Mouse (Mus musculus) forebrain, embryonic 14.5 days (tissue): ENCODE measurements around the gene Trip12. TPM values are rescaled to one million over a fixed set of nuclear protein-coding genes. Genes with fewer than 3 reads are reported as not detected.

Experiments used
- ATAC-seq: fragments of 200-750 bp; cut with Nextera tagmentation; 2 replicates; pipeline ENCODE4 v1.8.0; 2017; ENCODE audit warnings: mild to moderate bottlenecking, moderate library complexity
- DNase-seq: peaks from one replicate; pipeline ENCODE4 v3.0.0-alpha.2; 2015; ENCODE audit warnings: low spot score
- H3K27ac ChIP-seq: fragments of 300-500 bp; sonication (generic); 2 replicates; pipeline ENCODE4 v1.5.1; 2014; ENCODE audit warnings: low read depth, mild to moderate bottlenecking, control low read depth, low read length, moderate library complexity
- H3K27me3 ChIP-seq: fragments of 300-500 bp; sonication (generic); replicated peaks from 2 replicates; pipeline ENCODE4 v1.6.1; 2014; ENCODE audit warnings: low read length, control low read depth, mixed read lengths; ENCODE audit not compliant: control insufficient read depth, insufficient read depth
- H3K36me3 ChIP-seq: fragments of 300-500 bp; sonication (generic); 2 replicates; pipeline ENCODE4 v1.6.1; 2014; ENCODE audit warnings: low read length, control low read depth; ENCODE audit not compliant: control insufficient read depth, insufficient read depth
- H3K4me1 ChIP-seq: fragments of 300-500 bp; sonication (generic); 2 replicates; pipeline ENCODE4 v1.6.1; 2014; ENCODE audit warnings: antibody characterized with exemption, low read length, control low read depth; ENCODE audit not compliant: control insufficient read depth, insufficient read depth
- H3K4me2 ChIP-seq: fragments of 300-500 bp; sonication (generic); 2 replicates; pipeline ENCODE4 v1.6.1; 2014; ENCODE audit warnings: mild to moderate bottlenecking, control low read depth, low read length
- H3K4me3 ChIP-seq: fragments of 300-500 bp; sonication (generic); 2 replicates; pipeline ENCODE4 v1.5.1; 2014; ENCODE audit warnings: low read depth, low read length, control low read depth
- H3K9ac ChIP-seq: fragments of 300-500 bp; sonication (generic); 2 replicates; pipeline ENCODE4 v1.6.1; 2014; ENCODE audit warnings: mild to moderate bottlenecking, low read length, control low read depth, moderate library complexity
- H3K9me3 ChIP-seq: fragments of 300-500 bp; sonication (generic); replicated peaks from 2 replicates; pipeline ENCODE4 v1.6.1; 2016; ENCODE audit warnings: low read length, control low read depth, mixed read lengths; ENCODE audit not compliant: control insufficient read depth
- WGBS: fragments of 180-500 bp; shearing (Covaris S2); extraction: QIAGEN DNeasy Blood & Tissue Kit; methylation state at CpG from one replicate; pipeline ENCODE4 v1.1.7; 2014; 5-methylcytosine and 5-hydroxymethylcytosine counted together
- polyA plus RNA-seq: library from polyadenylated mRNA; unstranded; fragments of >200 nt; fragmentation: Nextera tagmentation; extraction: Ambion mirVana; gene quantifications from 2 replicates; pipeline ENCODE4 v1.2.1, GENCODE M21; 2014

Gene Trip12
- polyA plus RNA-seq = 50.8 and 64.6 TPM in 2 replicates

- under 1% methylated on average over 39 of the region's 39 CpGs for WGBS
- peak within 1 kb of the TSS; percentile 95 for H3K9ac ChIP-seq
- peak within 1 kb of the TSS; percentile 98 for H3K27ac ChIP-seq
- H3K4me3 ChIP-seq = peak within 1 kb of the TSS; percentile 92
- peaks cover 5% of the 10 kb centered on the region for H3K4me1 ChIP-seq
- peaks cover 6% of the 10 kb centered on the region; the same call in 1 of the 2 replicates for H3K36me3 ChIP-seq
- peak within 1 kb of the TSS; percentile 81 for H3K4me2 ChIP-seq
- DNase-seq = peak; percentile 56
- H3K27me3 ChIP-seq = no peaks in the 10 kb centered on the region
- H3K9me3 ChIP-seq = no peaks in the 10 kb centered on the region
- ATAC-seq = peak; percentile 15; the same call in 1 of the 2 replicates
Observed at GRCm38 (mm10) chr1:84840018-84840664, at the start of gene Trip12. Gene Trip12, minus strand, starts transcription at chr1:84840516.

- Histone ChIP-seq H3K9me3 (no peaks in the 10 kb centered on the region), H3K27ac (peak overlapping the region; percentile 46; the same call in 1 of the 2 replicates), H3K4me1 (peaks cover 13% of the 10 kb centered on the region), H3K36me3 (no peaks in the 10 kb centered on the region), H3K4me3 (no peak overlapping the region), H3K27me3 (no peaks in the 10 kb centered on the region), H3K9ac (peak overlapping the region; percentile 1; the same call in 1 of the 2 replicates), H3K4me2 (peak overlapping the region; percentile 18)
- peak; percentile 81 for DNase-seq
- peak; percentile 88 for ATAC-seq
- WGBS = 1% methylated on average over 7 of the region's 7 CpGs
Observed at GRCm38 (mm10) chr1:84890005-84890393, 49.7 kb upstream of the Trip12 start.

GRCm38 (mm10) chr1:84889330-84890004 is 49.2 kb upstream of the Trip12 start:
- Histone ChIP-seq H3K4me3 (no peak overlapping the region), H3K4me1 (peaks cover 13% of the 10 kb centered on the region), H3K36me3 (no peaks in the 10 kb centered on the region), H3K4me2 (peak overlapping the region; percentile 18), H3K9ac (peak overlapping the region; percentile 1; the same call in 1 of the 2 replicates), H3K9me3 (no peaks in the 10 kb centered on the region), H3K27ac (peak overlapping the region; percentile 46; the same call in 1 of the 2 replicates), H3K27me3 (no peaks in the 10 kb centered on the region)
- WGBS = 36% methylated on average over 8 of the region's 8 CpGs
- DNase-seq (peak; percentile 8), ATAC-seq (peak; percentile 48; the same call in 1 of the 2 replicates)

GRCm38 (mm10) chr1:84885921-84886320 is 45.6 kb upstream of the Trip12 start:
- DNase-seq = no peak
- ATAC-seq = no peak
- Histone ChIP-seq H3K4me3 (no peak overlapping the region), H3K27me3 (no peaks in the 10 kb centered on the region), H3K36me3 (no peaks in the 10 kb centered on the region), H3K9ac (no peak overlapping the region), H3K9me3 (no peaks in the 10 kb centered on the region), H3K4me1 (peaks cover 13% of the 10 kb centered on the region), H3K27ac (no peak overlapping the region), H3K4me2 (no peak overlapping the region)
- 92% methylated on average over 6 of the region's 6 CpGs for WGBS

- no peak overlapping the region for H3K9ac ChIP-seq
Observed at GRCm38 (mm10) chr1:84885174-84885573, 44.9 kb upstream of the Trip12 start.

GRCm38 (mm10) chr1:84883889-84884288 is 43.6 kb upstream of the Trip12 start:
- 71% methylated on average over 4 of the region's 4 CpGs for WGBS
- Histone ChIP-seq H3K4me2 (no peak overlapping the region), H3K36me3 (no peaks in the 10 kb centered on the region), H3K4me3 (no peak overlapping the region), H3K9ac (no peak overlapping the region), H3K27ac (no peak overlapping the region), H3K9me3 (no peaks in the 10 kb centered on the region), H3K27me3 (no peaks in the 10 kb centered on the region), H3K4me1 (no peaks in the 10 kb centered on the region)
- ATAC-seq (no peak), DNase-seq (no peak)

More at GRCm38 (mm10) chr1:84885174-84885573, 44.9 kb upstream of the Trip12 start:
- Histone ChIP-seq H3K27me3 (no peaks in the 10 kb centered on the region), H3K4me2 (no peak overlapping the region), H3K36me3 (no peaks in the 10 kb centered on the region), H3K27ac (no peak overlapping the region), H3K9me3 (no peaks in the 10 kb centered on the region), H3K4me1 (peaks cover 9% of the 10 kb centered on the region), H3K4me3 (no peak overlapping the region)
- no peak for DNase-seq
- 86% methylated on average over 3 of the region's 3 CpGs for WGBS
- no peak for ATAC-seq

- H3K27me3 ChIP-seq = no peaks in the 10 kb centered on the region
- no peaks in the 10 kb centered on the region for H3K9me3 ChIP-seq
- H3K9ac ChIP-seq = no peak overlapping the region
- 90% methylated on average over 4 of the region's 4 CpGs for WGBS
- no peak overlapping the region for H3K4me3 ChIP-seq
- no peak overlapping the region for H3K27ac ChIP-seq
- no peaks in the 10 kb centered on the region for H3K36me3 ChIP-seq
- ATAC-seq = no peak
- H3K4me1 ChIP-seq = no peaks in the 10 kb centered on the region
- no peak overlapping the region for H3K4me2 ChIP-seq
- no peak for DNase-seq
Observed at GRCm38 (mm10) chr1:84882937-84883336, 42.6 kb upstream of the Trip12 start.

GRCm38 (mm10) chr1:84882066-84882532 is 41.8 kb upstream of the Trip12 start:
- ATAC-seq (no peak), DNase-seq (no peak)
- Histone ChIP-seq H3K9me3 (no peaks in the 10 kb centered on the region), H3K4me3 (no peak overlapping the region), H3K4me2 (no peak overlapping the region), H3K36me3 (no peaks in the 10 kb centered on the region), H3K27ac (no peak overlapping the region), H3K4me1 (no peaks in the 10 kb centered on the region), H3K9ac (no peak overlapping the region), H3K27me3 (no peaks in the 10 kb centered on the region)
- 33% methylated on average over 2 of the region's 2 CpGs for WGBS
